Mouse (Mus musculus): ENCODE data around the gene Smtnl2.
"Not testable (repeated sequence)": the region's sequence is repeated elsewhere in the genome, so short reads cannot be mapped to it uniquely, and the experiment has no call there.

Gene Smtnl2

DNA sequence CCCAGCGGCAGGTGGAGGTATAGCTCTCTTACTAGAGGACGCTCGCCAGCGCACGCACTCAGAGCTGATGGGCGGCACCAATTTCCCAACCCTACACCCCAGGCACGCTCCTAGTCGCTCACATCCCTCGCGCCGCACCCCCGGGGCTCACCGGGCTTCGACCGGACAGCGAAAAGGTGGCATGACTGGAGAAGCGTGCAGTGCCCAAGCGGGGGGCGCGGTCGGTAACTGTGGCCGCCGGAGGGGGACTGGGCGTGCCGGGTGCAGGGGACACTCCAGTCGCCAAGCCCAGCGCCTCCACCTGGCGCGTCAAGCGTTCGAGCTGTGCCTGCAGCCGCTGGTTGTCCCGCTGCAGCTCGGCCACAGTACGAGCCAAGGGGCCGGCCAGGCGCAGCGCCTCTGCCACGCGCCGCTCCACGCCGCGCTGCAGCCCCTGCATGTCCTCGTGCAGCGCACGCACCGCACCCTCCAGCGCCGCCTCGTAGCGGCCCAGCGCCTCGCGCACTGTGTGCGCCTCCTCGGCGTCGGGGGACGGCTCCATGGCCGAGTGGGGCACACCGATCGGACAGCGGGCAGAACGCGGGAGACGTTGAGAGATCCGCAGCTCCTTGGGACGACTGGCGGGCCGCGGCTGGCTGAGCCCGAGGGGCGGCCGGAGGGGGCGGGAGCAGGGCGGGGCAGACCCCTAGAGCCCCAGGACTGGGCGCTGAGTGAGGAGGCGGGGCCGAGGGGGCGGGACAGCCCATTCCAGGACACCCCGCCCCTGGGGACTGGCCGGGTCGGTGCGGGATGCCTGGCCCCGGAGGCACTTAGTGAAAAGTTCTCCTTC is at the start of gene Smtnl2:
Gene Smtnl2, minus strand, starts transcription at position 621 of the 829 bp plus-strand sequence.
- no peak for DNase-seq (ENCODE audit: low read depth, low spot score)

DNA sequence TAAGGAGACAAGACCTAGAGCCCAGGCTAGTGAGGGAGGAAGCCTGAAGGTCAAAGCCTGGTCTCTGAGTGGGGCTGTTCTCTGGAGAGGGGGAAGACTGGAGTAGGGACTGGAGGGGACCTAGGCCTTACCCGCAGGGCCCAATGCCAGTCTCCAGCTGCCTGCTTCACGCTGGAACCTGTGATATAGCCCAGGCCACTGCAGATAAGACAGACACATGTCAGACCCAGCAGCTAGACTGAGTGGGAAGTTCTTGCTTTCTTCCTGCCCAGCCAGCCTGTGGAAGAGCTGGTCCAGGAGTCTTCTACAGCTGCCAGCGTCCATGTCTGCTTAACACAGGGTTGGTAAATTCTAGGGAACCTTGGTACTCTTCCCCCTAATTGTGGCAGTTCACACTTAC is 47.0 kb upstream of the Smtnl2 start:
- DNase-seq (ENCODE audit: low read depth, low spot score): no peak

DNA sequence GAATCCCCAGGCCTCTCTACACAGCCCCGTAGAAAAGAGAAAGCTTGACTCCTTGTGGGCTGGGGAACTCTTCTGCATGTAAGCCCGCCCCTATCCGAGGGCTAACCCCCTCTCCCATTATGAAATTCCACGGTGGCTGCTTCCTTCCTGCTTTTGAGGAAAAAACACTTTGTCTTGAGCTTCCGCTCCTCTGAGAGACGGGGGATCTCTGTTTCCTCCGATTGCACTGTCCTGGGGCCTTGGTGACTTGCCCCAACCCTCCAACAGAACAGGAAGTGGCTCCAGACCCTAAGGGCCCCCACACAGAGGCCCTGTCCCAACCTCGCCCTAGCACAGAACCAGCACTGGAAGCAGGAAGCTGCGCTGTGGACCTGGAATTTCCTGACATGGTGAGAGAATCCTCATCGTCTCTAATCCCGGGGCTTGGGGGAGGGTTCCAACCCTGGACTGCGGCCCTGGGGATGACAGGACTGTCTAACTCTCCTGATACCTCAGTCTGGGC is 46.5 kb upstream of the Smtnl2 start:
- DNase-seq (ENCODE audit: low read depth, low spot score): no peak

DNA sequence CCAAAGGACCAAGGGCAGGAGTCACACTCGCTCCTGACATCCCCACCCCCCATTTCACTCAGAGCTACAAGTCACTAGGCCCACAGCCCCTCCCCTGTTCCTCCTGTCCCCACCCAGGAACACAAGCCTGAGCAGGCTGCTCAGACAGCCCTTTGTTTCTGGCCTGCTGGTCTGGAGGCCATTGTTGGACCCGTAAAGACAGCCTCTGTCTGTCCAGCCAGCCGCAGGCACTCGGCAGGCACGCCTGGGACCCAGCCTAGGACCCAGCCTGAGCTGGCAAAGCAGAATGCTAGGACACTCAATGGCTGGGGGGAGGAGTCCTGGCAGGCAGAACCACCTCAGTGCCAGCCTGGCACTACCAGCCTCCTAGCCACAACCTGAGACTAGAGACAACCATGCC is 44.2 kb upstream of the Smtnl2 start:
- DNase-seq (ENCODE audit: low read depth, low spot score): no peak

DNA sequence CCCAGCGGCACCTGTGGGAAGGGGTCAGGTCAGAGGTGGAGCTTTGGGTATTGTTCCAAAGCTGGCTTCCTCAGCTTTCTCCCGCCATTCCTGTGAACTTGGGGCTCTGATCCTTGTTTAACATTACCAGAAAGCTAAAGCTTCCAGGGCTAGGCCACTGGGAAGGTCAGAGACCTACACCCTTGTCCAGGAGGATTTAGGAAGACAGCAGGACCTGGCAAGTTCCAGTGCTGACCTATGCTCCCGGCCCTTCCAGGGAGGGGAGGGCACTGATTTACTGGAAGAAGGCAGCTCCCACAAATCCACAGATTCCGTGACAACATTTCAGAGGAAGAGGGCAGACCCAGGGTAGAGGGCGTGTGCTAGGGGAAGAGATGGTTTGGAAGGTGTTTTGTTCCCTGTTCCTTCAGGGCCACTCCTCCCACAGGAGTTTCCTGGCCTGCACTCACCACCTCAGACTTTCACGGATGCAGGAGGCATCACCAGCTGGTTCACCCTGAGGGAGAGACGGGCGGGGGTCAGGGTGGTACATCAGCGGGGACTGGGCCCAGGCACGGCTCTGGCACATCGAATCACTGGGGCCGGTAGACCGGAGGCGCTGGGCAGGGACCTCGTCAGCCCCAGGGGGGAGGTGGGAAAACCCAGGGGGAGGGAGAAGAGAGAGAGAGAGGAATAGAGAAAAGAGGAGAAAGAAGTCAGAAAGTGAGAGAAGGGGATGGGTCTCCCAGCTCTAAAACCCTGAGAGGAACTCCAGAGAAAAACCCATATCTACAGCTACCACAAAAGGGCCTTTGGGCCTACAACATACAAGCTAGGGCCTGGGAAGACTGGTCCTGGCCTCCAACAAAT is 41.8 kb upstream of the Smtnl2 start:
- DNase-seq (ENCODE audit: low read depth, low spot score): no peak

DNA sequence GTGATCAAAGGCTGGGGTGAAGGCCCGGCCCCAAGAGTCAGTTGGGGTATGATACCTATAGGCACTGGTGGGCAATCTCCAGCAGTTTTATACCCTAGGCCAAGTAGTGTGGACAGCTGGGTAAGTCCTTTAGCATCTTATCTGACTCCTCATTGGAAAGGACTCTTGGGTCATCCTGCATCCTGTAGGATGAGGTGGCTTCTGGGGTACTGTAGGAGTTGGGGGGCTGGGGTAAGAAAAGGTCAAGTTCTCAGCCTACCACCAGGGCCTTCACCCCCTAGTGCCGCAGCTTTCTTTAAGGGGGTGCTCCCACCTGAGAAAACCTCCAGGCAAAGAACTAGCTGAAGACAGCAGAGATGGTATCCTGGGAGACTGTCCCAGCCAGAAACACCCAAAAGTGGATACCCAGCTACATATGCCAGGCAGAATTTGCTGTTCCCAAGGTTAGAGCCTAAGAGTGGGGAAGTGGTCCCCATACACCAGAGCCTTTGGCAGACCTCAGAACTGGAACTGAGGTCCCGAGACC is 40.7 kb upstream of the Smtnl2 start:
- no peak for DNase-seq (ENCODE audit: low read depth, low spot score)

DNA sequence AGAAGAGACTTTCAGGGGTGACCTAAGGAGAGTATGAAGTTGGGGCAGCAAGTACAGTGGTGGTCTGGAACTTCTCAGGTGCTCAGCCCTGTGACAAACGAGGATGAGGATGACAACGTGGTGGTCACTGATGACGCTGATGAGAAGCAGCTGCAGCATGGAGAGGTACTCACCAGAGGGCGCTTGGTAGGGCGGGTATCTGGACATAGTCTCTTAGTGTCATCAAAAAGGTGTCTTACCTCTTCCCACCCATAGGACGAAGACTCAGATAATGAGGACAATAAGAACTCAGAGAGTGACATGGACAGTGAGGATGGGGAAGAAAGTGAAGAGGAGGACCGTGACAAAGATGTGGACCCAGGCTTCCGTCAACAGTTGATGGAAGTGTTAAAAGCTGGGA is 36.0 kb upstream of the Smtnl2 start:
- DNase-seq (ENCODE audit: low read depth, low spot score): no peak

DNA sequence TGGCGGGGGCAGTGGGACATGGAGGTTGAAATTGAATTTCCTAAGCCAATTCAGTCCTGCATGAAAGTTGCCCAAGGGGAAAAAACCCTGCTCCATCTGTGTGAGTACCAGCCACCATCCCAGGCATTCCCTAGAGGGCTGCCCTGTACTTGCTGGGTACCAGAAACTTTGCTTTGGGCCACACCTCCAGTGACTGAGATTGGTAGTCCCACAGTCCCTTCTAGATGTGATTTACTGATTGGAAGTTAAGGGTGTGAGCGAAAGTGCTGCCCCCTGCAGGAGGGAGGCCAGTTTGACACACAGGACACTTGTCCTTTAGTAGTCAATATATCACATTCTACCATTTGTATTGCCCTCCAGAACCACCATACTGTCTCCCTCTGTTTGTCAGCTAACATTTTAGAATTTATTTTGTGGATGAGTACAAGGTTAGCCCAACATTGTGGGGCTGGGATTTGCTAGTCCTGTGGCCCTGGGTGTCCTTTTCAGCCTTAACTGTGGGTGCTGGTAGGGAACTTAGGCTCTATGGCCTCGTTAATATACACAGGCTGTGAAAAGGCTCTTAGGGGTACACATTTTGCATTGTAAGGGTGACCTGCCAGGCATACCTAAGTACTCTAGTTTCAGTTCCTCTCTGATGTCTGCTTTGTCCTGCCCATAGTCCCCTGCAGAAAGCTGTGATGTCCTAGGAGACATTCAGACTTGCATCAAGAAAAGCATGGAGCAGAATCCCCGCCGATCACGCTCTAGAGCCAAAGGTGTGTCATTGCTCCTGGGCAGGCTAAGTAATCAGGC is 35.0 kb upstream of the Smtnl2 start:
- DNase-seq (ENCODE audit: low read depth, low spot score): peak; percentile 62

DNA sequence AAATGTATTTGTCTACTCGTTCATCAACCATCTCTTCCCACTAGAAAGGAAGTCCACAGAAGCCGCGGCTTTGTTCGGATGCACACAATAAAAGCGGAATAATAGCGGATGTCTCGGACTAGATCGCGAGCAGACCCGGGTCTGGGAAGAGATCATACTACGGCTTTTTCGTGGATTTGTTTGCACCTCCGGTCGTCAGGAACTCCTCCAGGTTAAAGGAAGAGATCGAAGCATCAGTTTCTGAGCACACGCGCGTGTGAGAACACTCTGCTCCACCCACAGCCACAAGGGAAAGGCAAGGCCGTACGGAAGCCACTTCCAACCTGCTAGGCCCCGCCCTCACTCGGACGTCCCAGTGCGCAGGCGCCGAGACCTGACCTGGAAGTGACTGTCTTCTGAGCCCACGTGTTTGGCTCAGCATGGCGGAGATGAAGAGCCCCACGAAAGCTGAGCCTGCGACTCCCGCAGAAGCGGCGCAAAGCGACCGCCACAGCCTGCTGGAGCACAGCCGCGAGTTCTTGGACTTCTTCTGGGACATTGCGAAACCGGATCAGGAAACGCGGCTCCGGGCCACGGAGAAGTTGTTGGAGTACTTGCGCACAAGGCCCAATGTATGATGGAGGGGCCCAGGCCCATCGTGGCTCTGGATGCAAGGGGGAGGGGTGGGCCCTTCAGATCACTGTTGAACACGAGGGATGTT is 29.6 kb upstream of the Smtnl2 start, which contains the start of gene Mybbp1a:
Gene Mybbp1a, plus strand, starts transcription at position 391 of the 700 bp plus-strand sequence.
- DNase-seq (ENCODE audit: low read depth, low spot score): peak; percentile 96

DNA sequence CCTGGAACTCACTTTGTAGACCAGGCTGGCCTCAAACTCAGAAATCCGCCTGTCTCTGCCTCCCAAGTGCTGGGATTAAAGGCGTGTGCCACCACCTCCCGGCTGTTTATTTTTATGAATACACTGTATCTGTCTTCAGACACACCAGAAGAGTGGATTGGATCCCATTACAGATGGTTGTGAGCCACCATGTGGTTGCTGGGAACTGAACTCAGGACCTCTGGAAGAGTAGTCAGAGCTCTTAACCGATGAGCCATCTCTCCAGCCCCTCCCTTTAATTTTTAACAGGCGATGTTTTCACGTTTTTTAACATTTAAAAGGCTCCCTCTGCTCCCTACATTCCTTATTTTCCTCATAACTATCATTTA is 29.1 kb upstream of the Smtnl2 start:
- not testable (repeated sequence) for DNase-seq (ENCODE audit: low read depth, low spot score)

DNA sequence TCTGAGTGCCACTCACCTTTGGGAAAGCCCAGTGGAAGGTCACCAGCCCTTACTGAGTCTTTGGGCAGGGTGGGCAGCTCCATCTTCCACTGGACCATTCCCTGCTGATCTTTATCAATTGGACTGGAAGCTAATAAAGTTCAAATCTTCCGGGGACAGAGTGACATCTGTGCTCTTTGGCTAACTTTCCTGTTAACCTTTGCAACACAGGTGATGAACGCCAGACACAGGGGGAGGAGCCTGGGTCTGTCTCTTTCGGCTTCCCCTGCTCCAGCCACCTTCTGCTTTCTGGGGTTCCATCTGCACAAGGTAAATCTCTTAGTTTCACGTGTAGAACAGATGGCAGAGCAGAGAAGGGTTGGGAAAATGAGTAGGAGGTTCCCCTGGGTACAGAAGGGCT is 26.9 kb upstream of the Smtnl2 start:
- no peak for DNase-seq (ENCODE audit: low read depth, low spot score)

DNA sequence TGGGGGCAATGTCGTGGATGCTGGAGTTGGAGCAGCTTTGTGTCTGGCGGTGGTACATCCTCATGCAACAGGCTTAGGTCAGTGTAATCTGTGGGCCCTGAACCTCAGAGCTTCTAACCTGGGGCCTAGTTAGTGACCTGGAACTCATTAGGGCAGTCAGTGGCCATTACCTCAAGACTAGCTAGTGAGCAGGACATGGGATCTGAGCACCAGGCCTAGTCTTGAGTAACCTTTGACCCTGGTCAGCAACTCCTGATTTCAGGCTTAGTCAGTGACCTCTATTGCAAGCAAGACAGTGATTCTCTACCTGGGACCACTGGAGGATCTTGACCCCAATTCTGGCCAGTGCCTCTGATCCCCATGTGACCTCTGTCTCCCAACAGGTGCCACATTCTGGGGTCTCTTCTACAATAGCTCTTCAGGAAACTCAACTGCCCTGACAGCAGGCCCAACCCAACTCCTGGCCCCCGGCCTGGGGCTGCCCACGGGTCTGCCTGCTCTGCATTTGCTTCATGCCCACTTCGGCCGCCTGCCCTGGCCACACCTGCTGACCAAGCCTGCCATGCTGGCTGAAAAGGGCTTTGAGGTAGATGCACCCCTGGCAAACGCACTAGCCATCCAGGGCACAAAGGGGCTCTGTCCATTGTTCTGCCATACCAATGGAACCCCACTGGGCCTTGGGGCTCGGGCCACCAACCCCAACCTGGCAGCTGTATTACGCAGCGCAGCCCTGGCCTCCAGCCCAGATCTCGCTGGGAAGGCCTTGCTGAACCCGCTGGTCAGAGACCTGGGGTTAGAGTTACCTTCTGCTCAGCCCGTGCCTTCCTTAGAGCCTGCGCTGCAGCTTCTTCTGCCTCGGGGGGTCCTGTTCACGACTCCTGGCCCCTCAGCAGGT is 25.5 kb upstream of the Smtnl2 start:
- DNase-seq (ENCODE audit: low read depth, low spot score): no peak

DNA sequence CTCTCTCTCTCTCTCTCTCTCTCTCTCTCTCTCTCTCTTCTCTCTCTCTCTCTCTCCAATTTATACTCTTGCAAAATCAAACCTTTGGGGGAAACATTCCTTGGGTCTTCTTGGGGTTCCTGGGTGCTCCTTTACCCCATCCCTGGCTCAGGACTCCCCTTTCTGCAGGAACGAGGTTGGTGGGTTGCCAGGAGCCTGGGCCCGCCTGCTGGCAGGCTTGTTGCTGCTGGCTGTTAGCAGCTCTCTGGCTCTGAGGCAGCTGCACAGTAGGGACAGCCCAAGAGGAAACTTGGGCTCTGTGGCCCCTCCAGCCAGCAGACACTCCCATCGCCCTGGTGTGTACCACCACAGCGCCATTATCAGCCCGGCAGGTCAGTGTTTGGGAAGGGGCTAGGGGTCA is 24.8 kb upstream of the Smtnl2 start:
- DNase-seq (ENCODE audit: low read depth, low spot score): no peak

DNA sequence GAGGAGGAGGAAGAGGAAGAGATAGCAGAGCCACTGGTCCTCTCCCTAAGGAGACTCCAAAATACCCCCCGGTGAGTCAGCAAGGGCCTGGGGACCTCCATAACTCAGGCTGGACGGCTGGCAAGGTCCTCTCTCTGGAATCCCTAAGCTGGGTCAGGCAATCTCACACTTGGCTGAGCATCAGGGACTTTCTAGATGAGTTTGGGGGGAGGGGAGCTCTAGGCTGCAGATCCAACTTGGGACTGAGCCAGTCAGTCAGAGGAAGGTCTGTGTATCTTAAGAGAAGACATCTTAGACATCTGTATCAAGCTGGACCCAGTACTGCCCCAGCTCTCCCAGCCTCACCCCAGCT is 24.2 kb upstream of the Smtnl2 start:
- no peak for DNase-seq (ENCODE audit: low read depth, low spot score)

DNA sequence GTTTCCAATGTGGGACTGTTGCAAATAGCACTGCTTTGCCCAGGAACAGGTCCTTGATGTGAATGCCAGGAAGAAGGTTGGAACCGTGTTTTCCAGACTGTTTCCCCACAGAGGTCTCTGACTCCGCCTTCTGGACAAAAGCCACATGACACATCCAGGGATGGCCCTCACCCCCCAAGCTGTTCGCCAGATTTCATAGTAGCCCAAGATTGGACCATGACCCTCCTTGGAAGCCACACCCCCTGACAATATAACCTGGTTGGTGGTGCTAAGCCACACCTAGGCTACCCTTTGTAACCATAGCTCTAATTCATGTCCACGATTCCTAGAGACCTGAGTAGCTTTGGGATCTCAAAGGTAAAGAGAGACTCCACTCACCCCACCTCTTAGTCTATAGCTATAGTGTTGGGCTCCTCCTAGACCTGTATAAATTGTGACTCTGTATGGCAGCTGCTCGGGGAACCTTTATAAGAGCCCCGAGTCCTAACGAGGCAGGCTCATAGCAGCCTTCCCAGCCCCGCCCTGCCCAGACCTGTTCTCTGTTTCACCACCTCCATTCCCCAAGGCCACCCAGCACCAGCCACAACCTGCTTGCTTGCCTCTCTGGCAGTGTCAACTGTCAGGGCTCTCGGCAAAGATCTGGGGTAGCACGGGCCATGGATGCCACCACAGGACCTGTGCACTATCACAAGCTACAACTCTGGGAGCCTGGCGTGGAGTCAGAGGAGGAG is 23.6 kb upstream of the Smtnl2 start, which contains the start of gene Ggt6:
Gene Ggt6, plus strand, starts transcription at position 564 of the 731 bp plus-strand sequence.
- no peak for DNase-seq (ENCODE audit: low read depth, low spot score)

DNA sequence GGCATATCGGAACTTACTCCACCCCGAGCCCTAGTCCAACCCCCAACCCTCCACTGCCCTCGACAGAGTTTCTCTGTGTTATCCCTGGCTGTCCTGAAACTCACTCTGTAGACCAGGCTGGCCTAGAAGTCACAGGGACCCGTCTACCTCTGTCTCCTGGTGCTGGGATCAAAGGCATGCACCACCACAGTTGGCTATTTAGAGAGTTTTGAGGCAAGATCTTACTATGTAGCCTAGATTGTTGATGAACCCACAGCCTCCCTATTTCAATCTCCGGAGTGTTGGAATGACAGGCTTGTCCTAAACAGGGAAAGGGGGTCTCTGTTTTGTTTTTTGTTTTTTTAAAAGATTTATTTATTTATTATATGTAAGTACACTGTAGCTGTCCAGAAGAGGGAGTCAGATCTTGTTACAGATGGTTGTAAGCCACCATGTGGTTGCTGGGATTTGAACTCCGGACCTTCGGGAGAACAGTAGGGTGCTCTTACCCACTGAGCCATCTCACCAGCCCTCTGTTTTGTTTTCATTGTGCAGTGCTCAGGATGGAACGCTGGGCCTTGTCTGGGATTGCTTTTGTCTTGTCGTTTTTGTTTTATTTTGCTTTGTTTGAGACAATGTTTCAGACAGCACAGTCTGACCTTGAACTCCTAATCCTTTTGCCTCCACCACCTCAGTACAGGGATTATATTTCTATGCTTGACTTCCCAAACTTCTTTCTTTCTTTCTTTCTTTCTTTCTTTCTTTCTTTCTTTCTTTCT is 19.0 kb upstream of the Smtnl2 start:
- DNase-seq (ENCODE audit: low read depth, low spot score): not testable (repeated sequence)

DNA sequence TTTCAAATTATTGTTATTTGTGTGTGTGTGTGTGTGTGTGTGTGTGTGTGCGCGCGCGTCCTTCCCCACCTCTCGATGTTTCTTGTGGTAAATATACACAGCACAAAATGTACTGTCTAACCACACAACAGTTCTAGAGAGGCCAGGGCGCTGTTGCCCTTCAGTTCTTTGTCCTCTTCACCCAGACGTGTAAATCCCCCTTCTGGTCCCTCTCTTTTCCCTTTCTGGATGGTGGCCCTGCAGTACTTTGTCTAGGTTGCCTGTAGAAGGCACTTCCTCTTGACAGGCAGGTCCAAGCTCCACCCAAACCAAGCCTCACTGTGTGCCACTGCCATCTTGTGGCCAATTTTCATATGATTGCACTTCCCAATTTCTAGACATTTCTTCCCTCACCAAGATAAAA is 17.8 kb upstream of the Smtnl2 start:
- peak; percentile 82 for DNase-seq (ENCODE audit: low read depth, low spot score)

DNA sequence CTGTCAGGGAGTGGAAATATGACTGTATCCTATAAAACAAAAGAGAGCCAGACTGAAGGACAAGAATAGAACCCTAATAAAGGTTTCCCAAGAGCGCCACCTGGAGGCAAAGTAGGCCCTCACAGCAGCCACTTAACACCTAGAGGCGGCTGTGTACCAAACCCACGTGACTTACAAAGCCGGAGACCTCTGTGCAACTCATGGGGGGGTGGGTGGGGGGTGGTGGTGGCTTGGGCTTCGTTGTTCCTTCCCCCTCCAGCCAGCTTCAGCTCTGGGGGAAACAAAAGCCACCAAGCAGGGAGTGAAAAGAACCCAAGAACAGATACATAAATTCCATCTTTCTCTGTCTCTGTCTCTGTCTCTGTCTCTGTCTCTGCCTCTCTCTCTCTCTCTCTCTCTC is 17.2 kb upstream of the Smtnl2 start:
- DNase-seq (ENCODE audit: low read depth, low spot score): peak; percentile 73
